Mouse (Mus musculus) c-Kit-positive CD71-positive TER-119-negative erythroid progenitor cells, embryonic 14.5 days (primary cell): ENCODE measurements around the gene Kat8.
"Not testable (repeated sequence)": the region's sequence is repeated elsewhere in the genome, so short reads cannot be mapped to it uniquely, and the experiment has no call there.

Experiments used
- DNase-seq: peaks from one replicate; pipeline ENCODE4 v3.0.0-alpha.2; 2013; ENCODE audit warnings: low read depth

Gene Kat8

DNA sequence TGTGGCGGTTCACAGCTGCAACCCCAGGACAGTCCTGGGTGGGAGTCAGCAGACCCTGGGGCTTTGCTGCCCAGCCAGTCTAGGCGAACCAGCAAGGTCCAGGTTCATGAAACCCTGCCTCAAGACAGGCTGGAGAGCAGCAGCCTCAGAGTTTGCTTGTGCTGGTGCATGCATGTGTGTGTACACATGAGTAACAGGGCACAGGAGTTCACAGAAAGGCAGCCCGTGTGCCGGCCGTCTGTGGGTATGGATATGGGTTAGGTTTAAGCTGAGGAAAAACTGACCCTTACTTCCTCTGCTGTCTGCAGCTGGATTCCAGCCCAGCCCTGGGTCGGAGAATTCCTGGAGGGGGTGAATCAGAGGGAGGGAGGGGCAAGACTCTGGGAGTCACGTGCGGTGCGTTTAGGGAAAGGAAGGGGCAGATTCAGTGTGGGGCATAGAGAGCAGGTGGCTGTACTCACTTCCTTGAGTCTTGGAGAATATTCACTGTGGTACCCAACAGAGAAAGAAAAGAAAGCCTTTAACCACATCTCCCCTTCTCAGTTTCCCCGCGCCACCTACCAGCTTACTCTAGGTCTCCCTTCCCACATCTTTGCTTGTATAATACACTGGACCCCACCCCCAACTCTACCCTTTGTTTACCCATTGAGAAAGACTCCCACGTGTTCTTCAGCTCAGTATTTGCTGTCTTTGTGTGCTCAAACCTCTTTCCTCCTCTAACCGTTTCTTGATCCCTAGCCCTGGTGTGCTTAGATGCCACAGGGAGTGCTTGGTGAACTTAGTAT, 19.2 kb downstream of the Kat8 start:
- no peak for DNase-seq

- no peak for DNase-seq
Observed at GRCm38 (mm10) chr7:127932273-127933031, 20.1 kb downstream of the Kat8 start.

DNA sequence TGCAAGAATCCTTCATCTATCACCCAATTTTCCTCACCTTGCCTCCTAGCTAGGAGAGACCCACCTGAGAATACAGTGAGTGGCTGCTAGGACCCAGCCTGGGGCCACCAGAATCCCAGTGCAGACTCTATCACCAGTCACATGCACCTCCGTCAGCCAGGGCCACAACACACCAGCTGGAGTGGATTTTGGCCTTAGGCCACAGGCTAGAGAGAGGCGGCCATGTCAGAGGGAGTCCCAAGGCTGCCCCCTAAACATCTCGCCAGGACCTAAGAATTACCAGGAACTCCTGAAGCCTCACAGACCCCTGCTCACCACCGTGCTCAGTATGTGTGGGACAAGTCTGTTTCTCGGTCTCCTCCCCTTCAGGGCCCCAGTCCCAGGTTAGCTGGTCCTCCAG, 21.8 kb downstream of the Kat8 start:
- no peak for DNase-seq

DNA sequence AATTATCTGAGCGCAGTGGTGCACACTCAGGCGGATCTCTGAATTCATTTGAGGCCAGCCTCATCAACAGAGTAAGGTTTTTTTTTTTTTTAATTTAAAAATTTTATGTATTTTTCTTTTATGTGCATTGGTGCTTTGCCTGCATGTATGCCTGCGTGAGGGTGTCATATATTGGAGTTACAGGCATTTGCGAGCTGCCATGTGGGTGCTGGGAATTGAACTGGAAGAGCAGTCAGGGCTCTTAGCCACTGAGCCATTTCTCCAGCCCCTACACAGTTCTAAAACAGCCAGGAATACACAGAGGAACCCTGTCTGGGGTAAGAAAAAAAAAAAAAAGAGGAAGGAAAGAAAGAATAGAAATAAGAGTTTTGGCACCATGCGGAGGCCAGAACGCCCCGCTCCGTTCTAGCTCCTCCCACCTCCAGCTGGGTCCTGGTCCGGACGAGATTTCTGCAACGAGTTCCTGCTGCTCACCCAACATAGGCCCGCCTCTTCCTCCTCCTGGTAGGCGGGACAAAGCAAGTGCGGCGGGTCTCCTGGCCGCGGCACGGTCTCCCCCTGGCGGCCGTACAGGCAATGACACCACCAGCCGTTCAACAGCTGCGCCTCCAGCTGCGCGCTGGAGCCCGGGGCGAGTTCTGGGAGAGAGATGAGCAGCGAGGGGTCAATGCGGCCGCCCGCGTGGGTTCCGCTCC, 22.9 kb downstream of the Kat8 start:
- DNase-seq = peak; percentile 95

DNA sequence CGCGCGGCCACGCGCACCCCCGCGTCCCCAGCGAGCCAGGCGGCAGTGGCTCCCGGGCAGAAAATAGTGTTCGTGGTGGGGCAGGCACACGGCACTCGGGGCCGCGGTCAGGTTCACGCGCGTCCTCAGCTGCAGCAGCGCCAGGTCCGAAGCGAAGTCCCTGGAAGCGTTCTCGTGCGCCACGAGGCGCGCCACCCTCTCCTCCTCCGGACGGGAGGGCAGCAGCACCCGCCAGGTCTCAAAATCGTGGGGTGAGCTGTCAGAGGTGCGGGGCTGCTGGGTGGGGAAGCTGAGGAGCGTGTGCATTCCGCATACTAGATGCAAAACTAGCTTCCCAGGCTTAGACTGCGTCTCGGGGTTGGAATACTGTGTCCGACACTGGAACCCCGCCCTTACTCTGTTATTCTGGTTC, 23.4 kb downstream of the Kat8 start:
- no peak for DNase-seq

- DNase-seq = no peak
Observed at GRCm38 (mm10) chr7:127936216-127936884, 24.0 kb downstream of the Kat8 start.

GRCm38 (mm10) chr7:127942097-127942496, 29.8 kb downstream of the Kat8 start:
- DNase-seq = not testable (repeated sequence)

GRCm38 (mm10) chr7:127944614-127945013, 32.3 kb downstream of the Kat8 start:
- DNase-seq = no peak

DNA sequence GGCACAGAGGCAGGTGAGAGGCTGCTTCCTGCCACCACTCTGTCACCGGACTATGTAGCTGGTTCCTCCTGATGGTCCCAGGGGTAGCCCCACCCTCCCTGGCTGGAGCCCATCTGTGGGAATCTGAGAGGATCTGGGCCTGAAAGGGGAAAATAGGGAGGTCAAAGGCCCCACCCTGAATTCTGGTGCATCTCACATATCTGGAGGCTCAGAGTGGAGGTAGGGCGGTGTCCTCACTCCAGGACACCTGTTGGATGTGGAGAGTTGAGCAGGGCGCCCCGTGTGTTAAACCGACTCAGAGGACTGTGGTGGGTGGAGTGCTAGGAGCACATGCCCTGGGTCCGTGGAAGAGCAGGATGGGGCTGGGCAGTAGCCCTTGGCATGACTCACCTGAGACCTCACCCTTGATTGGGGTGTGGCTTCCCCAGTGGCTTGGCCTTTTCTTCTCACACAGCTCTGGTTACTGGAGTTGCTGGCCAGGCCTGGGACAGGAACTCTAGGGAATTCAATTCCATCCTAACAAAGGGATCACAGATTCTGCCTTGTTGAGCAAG, 34.2 kb downstream of the Kat8 start, which contains the start of gene Prss36:
Gene Prss36 (minus strand): TSS at position 256 of the 554 bp plus-strand sequence.
- DNase-seq = no peak

DNA sequence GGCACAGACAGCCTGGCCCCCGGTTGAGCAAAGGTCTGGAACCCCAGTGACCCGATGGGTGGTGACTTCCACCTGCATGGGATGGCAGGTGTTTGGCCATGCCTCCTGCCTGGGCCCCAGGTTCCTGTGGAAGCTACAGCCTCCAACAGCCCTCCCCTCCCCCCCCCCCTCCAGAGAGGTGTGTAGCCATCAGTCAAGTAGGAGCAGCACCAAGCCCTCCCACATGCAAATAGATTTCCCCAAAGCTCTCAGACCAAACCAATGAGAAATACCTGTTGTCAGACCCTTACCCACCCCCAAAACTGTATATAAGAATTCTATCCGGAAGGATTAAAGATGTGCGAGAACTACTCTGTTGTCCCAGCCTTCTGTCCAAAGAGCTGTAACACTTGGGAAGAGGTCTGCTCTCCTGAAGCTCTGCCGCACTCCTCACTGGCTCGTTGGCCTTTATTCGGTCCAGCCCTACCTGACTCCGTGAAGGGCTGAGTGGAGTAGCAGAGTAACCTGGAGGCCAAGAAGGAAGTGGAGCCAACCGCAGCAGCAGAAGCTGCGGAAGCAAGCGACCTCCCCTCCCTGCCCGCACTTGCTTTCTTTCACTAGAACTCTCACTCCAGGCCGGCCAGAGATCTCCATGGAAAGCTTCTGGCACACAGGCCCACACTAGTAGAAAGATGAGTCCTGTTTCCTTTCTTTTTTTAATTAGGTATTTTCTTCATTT, 40.7 kb downstream of the Kat8 start:
- no peak for DNase-seq

- no peak for DNase-seq
Observed at GRCm38 (mm10) chr7:127959364-127959763, 47.0 kb downstream of the Kat8 start.

DNA sequence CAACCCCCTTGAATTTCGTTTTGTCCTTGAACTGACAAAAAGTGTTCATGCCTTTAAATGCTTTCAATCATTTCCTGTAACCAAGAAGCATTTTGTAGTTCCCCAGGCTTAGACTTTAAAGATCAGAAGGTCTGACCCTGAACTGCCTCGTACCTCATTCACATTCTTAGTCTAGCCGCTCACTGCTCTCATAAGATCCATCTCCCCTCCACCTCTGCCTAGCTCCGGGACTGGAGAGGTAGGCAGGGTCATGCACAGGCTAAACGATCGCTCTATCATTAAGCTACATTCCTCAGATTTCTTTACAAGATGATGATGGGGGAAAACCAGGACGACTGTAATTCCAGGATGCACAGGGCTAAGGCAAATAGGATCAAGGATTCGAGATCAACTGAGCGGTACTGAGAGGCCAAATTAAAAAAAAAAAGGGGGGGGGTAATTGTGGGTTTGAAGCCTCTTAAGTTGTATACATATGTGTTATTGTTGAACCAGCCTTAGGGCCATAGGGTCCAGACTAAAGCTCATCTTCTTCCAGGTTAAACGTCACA, 54.1 kb downstream of the Kat8 start:
- no peak for DNase-seq

DNA sequence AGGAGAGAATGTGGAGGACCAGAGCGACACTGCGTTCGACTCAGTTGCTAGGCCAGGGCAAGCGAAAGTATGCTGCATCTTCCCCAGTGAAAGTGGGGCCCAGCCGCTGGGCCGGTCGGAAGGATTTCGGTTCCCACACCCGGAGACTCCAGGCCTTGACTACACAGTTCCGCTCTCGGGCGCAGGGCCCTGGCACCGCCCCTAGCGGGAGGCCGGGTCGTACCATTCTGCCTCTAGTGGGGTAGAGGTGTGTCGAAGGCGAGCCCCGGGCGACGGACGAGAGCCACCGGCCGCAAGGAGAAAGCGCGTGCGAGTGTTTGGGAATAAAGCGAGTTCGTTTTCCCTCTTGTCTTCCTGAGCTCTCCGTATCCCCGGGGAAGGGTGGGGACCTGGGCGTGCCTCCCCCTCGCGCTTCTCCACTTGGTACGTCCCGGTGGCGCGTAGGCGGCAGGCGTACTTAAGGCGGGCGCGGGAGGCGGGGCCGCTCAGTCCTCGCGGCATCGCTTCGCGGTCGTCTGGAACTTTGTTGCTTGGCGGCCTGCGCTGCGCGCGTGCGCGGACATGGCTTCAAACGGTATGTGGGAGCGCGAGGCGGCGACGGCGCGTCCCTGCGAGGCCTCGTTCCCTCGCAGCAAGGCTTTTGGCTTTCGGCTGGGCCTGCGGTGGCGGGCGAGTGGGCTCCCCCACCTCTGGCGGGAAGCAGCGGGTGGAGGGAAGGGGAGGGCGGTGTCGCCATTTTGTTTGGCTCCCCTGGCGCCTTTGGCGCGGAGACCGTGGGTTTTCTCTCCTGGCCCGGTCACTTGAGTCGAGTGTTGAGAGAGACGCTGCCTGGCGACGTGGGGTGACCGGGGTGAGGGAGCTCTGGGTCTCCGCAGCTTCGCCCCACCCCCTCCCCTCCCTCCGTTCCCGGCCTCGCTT, 54.9 kb downstream of the Kat8 start, which contains the start of gene Fus:
Gene Fus (plus strand): TSS at position 454 of the 918 bp plus-strand sequence.
- DNase-seq = peak; percentile 84

DNA sequence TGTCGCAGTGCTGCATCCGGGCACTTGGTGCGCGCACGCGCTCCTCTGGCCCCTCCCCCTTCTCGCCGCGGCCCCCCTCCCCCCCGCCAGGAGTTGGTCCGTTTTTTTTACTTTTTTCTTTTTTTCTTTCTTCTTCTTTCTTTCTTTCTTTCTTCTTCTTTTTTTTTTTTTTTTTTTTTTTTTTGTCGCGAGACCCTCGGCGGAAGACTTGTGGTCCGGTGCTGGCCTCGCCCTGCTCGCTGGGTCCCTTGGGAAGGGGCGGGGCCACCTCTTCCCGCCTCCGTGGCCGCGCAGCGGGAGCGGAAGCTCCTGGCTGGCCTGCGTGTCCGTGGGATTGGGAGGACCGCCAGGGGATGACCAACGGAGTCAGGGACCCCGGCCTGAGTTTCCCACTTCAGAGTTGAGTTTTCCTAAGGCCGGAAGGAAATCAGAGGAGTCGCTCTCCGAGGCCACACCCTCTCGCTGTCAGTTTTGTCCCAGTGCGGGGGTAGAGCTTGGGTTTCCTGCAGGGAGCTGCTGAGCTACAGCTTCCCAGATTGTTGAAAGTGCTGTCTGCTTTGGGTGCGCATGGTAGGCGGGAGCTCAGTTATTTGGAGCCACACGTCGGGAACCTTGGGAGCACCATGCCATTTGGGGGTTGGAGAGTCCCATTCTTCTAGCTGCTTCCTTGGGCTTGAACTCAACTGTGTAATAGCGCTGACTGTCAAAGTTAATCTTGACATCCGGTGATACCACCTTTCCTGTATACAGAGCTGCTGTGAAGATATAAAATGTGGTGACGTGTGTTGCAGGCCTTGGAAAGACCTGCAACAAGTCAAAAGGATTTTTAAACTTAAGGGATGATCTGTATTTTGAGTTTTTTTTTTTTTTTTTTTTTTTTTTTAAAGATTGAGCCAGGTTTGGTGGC, 55.9 kb downstream of the Kat8 start:
- DNase-seq = peak; percentile 45

DNA sequence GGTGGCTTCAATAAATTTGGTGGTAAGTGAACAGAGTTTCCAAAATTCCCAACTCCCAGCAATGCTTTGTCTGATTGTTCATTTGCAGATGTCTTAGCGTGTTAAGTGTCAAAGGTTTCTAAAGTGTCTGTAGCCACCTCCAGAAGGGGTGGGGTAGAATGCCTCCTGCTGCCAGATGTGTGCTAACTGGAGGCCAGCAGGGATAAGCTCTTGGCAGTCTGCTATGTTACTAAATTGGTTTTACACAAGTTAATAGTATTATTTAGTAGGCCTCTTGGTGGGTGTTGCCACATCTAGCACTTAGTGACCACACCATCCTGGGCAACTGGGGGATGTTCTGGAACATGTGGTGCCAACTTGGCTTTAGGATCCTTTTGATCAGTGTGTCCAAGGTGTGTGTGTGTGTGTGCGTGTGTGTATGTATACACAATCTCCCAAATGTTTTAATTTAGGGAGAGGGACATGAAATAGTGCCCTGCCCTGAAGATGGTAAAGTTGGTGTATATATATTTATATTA, 62.2 kb downstream of the Kat8 start:
- no peak for DNase-seq
